Mouse (Mus musculus): ENCODE measurements at regions not wholly inside any gene's neighbourhood (a gene's known extent, or its start where the extent isn't known, plus 50 kb on each side); places are given as distances from the start of the nearest gene placed in this dataset.
"Not testable (repeated sequence)": the region's sequence is repeated elsewhere in the genome, so short reads cannot be mapped to it uniquely, and the experiment has no call there.

GRCm38 (mm10) chr3:126210226-126210625, 153.3 kb upstream of the Arsj start:
- no peak overlapping the region for H3K4me3 ChIP-seq (replicated peaks)
- ATAC-seq, result no peak
- H3K36me3 ChIP-seq, result no peaks in the 10 kb centered on the region
- H3K4me2 ChIP-seq (replicated peaks), result no peak overlapping the region
- H3K4me1 ChIP-seq (replicated peaks), result no peaks in the 10 kb centered on the region
- no peak overlapping the region for H3K9ac ChIP-seq (replicated peaks)
- 76% methylated on average over 1 of the region's 1 CpGs for WGBS
- H3K9me3 ChIP-seq, result no peaks in the 10 kb centered on the region
- no peak overlapping the region for H3K27ac ChIP-seq
- no peaks in the 10 kb centered on the region for H3K27me3 ChIP-seq

GRCm38 (mm10) chr3:126227575-126227974, 135.9 kb upstream of the Arsj start:
- no peaks in the 10 kb centered on the region for H3K36me3 ChIP-seq
- no peaks in the 10 kb centered on the region for H3K9me3 ChIP-seq
- H3K4me3 ChIP-seq (replicated peaks), result no peak overlapping the region
- H3K27me3 ChIP-seq, result no peaks in the 10 kb centered on the region
- no peak for ATAC-seq
- no peak overlapping the region for H3K27ac ChIP-seq
- no peak overlapping the region for H3K4me2 ChIP-seq (replicated peaks)
- H3K4me1 ChIP-seq (replicated peaks), result no peaks in the 10 kb centered on the region
- no peak overlapping the region for H3K9ac ChIP-seq (replicated peaks)
- 91% methylated on average over 4 of the region's 4 CpGs for WGBS

- no peak overlapping the region for H3K27ac ChIP-seq
- no peaks in the 10 kb centered on the region for H3K9me3 ChIP-seq
- 89% methylated on average over 3 of the region's 3 CpGs for WGBS
- no peak overlapping the region for H3K4me3 ChIP-seq (replicated peaks)
- ATAC-seq, result no peak
- H3K4me1 ChIP-seq (replicated peaks), result no peaks in the 10 kb centered on the region
- H3K27me3 ChIP-seq, result no peaks in the 10 kb centered on the region
- no peaks in the 10 kb centered on the region for H3K36me3 ChIP-seq
- no peak overlapping the region for H3K9ac ChIP-seq (replicated peaks)
- H3K4me2 ChIP-seq (replicated peaks), result no peak overlapping the region
These were observed 117.7 kb upstream of the Arsj start for GRCm38 (mm10) chr3:126245834-126246233.

- no peak overlapping the region for H3K4me2 ChIP-seq (replicated peaks)
- no peaks in the 10 kb centered on the region for H3K36me3 ChIP-seq
- no peaks in the 10 kb centered on the region for H3K9me3 ChIP-seq
- H3K4me3 ChIP-seq (replicated peaks), result no peak overlapping the region
- no peaks in the 10 kb centered on the region for H3K4me1 ChIP-seq (replicated peaks)
- no peak overlapping the region for H3K27ac ChIP-seq
- H3K9ac ChIP-seq (replicated peaks), result no peak overlapping the region
- no peaks in the 10 kb centered on the region for H3K27me3 ChIP-seq
- no peak for ATAC-seq
- 94% methylated on average over 8 of the region's 8 CpGs for WGBS
These were observed 102.2 kb upstream of the Arsj start for GRCm38 (mm10) chr3:126261270-126261669.

GRCm38 (mm10) chr3:126272027-126272426, 91.5 kb upstream of the Arsj start:
- not testable (repeated sequence) for H3K4me3 ChIP-seq (replicated peaks); H3K4me1 ChIP-seq (replicated peaks); H3K9me3 ChIP-seq; H3K27me3 ChIP-seq; H3K9ac ChIP-seq (replicated peaks); ATAC-seq; H3K36me3 ChIP-seq; H3K4me2 ChIP-seq (replicated peaks); H3K27ac ChIP-seq

GRCm38 (mm10) chr3:126273566-126273965, 89.9 kb upstream of the Arsj start:
- no peak overlapping the region for H3K9ac ChIP-seq (replicated peaks)
- ATAC-seq, result no peak
- WGBS, result 85% methylated on average over 3 of the region's 3 CpGs
- no peaks in the 10 kb centered on the region for H3K9me3 ChIP-seq
- H3K36me3 ChIP-seq, result no peaks in the 10 kb centered on the region
- no peaks in the 10 kb centered on the region for H3K27me3 ChIP-seq
- no peaks in the 10 kb centered on the region for H3K4me1 ChIP-seq (replicated peaks)
- no peak overlapping the region for H3K27ac ChIP-seq
- no peak overlapping the region for H3K4me3 ChIP-seq (replicated peaks)
- H3K4me2 ChIP-seq (replicated peaks), result no peak overlapping the region

- no peak for ATAC-seq
- no peak overlapping the region for H3K9ac ChIP-seq (replicated peaks)
- no peak overlapping the region for H3K27ac ChIP-seq
- no peaks in the 10 kb centered on the region for H3K36me3 ChIP-seq
- H3K4me3 ChIP-seq (replicated peaks), result no peak overlapping the region
- H3K27me3 ChIP-seq, result no peaks in the 10 kb centered on the region
- 78% methylated on average over 3 of the region's 3 CpGs for WGBS
- no peaks in the 10 kb centered on the region for H3K9me3 ChIP-seq
- H3K4me1 ChIP-seq (replicated peaks), result no peaks in the 10 kb centered on the region
- H3K4me2 ChIP-seq (replicated peaks), result no peak overlapping the region
These were observed 87.3 kb upstream of the Arsj start for GRCm38 (mm10) chr3:126276008-126276700.

- Histone ChIP-seq H3K4me2 (replicated peaks) (no peak overlapping the region), H3K9ac (replicated peaks) (no peak overlapping the region), H3K4me3 (replicated peaks) (no peak overlapping the region), H3K36me3 (no peaks in the 10 kb centered on the region), H3K27ac (no peak overlapping the region), H3K9me3 (no peaks in the 10 kb centered on the region), H3K27me3 (no peaks in the 10 kb centered on the region), H3K4me1 (replicated peaks) (no peaks in the 10 kb centered on the region)
- WGBS, result 76% methylated on average over 7 of the region's 7 CpGs
- ATAC-seq, result no peak
These were observed 79.0 kb upstream of the Arsj start for GRCm38 (mm10) chr3:126284294-126285090.

GRCm38 (mm10) chr3:126292259-126292658, 71.2 kb upstream of the Arsj start:
- no peak for ATAC-seq
- H3K4me3 ChIP-seq (replicated peaks), result no peak overlapping the region
- H3K36me3 ChIP-seq, result no peaks in the 10 kb centered on the region
- H3K4me1 ChIP-seq (replicated peaks), result no peaks in the 10 kb centered on the region
- H3K9ac ChIP-seq (replicated peaks), result no peak overlapping the region
- 80% methylated on average over 5 of the region's 5 CpGs for WGBS
- H3K27ac ChIP-seq, result no peak overlapping the region
- H3K4me2 ChIP-seq (replicated peaks), result no peak overlapping the region
- H3K9me3 ChIP-seq, result no peaks in the 10 kb centered on the region
- no peaks in the 10 kb centered on the region for H3K27me3 ChIP-seq

- Histone ChIP-seq H3K9ac (replicated peaks) (no peak overlapping the region), H3K27ac (no peak overlapping the region), H3K9me3 (no peaks in the 10 kb centered on the region), H3K36me3 (no peaks in the 10 kb centered on the region), H3K4me3 (replicated peaks) (no peak overlapping the region), H3K4me1 (replicated peaks) (no peaks in the 10 kb centered on the region), H3K27me3 (no peaks in the 10 kb centered on the region), H3K4me2 (replicated peaks) (no peak overlapping the region)
- WGBS, result 85% methylated on average over 1 of the region's 1 CpGs
- ATAC-seq, result no peak
These were observed 70.7 kb upstream of the Arsj start for GRCm38 (mm10) chr3:126292830-126293229.

GRCm38 (mm10) chr3:126293645-126294044, 69.8 kb upstream of the Arsj start:
- no peak for ATAC-seq
- H3K27me3 ChIP-seq, result no peaks in the 10 kb centered on the region
- H3K36me3 ChIP-seq, result no peaks in the 10 kb centered on the region
- no peaks in the 10 kb centered on the region for H3K9me3 ChIP-seq
- no peak overlapping the region for H3K4me2 ChIP-seq (replicated peaks)
- H3K9ac ChIP-seq (replicated peaks), result no peak overlapping the region
- H3K4me3 ChIP-seq (replicated peaks), result no peak overlapping the region
- H3K27ac ChIP-seq, result no peak overlapping the region
- H3K4me1 ChIP-seq (replicated peaks), result no peaks in the 10 kb centered on the region
- 95% methylated on average over 4 of the region's 4 CpGs for WGBS

GRCm38 (mm10) chr3:126295932-126296331, 67.6 kb upstream of the Arsj start:
- no peak overlapping the region for H3K4me3 ChIP-seq (replicated peaks)
- H3K27me3 ChIP-seq, result no peaks in the 10 kb centered on the region
- H3K4me1 ChIP-seq (replicated peaks), result no peaks in the 10 kb centered on the region
- no peaks in the 10 kb centered on the region for H3K9me3 ChIP-seq
- no peaks in the 10 kb centered on the region for H3K36me3 ChIP-seq
- WGBS, result 95% methylated on average over 1 of the region's 1 CpGs
- H3K4me2 ChIP-seq (replicated peaks), result no peak overlapping the region
- ATAC-seq, result no peak
- no peak overlapping the region for H3K9ac ChIP-seq (replicated peaks)
- H3K27ac ChIP-seq, result no peak overlapping the region

All from midbrain, embryonic 13.5 days (tissue).